Mouse (Mus musculus): ENCODE measurements at regions not wholly inside any gene's neighbourhood (a gene's known extent, or its start where the extent isn't known, plus 50 kb on each side); places are given as distances from the start of the nearest gene placed in this dataset.

DNA sequence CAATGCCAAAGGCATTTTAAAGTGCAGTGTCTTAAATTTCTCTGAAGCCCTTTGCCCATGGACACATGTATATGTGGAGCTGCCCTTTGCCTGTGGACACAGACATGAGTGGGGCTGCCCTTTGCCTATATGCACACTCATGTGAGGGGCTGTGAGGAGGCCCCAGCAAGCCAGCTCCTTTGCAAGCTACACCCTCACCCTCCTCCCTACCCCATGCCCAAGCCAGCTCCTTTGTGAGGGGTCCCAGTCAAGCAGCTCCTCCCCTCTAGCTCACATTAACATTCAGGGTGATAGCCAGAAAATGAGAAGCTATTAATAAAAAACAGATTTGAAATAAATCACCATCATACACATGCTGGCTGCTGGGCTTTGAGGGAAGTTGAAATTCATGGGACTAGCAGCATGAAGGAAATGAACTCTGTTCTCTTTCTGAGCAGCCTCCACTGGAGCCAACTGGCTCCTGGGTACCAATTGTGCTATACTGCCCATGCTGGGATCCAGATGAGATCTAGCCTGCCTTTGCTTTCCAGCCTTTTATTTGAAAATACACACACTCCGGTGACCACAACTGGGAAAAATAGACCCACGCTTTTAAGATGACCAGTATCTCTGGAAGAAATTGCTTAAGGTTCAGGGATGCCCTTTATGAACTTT, 151.4 kb downstream of the Abcc12 start:
- DNase-seq (ENCODE audit: low spot score in 2 of 2): no peak

DNA sequence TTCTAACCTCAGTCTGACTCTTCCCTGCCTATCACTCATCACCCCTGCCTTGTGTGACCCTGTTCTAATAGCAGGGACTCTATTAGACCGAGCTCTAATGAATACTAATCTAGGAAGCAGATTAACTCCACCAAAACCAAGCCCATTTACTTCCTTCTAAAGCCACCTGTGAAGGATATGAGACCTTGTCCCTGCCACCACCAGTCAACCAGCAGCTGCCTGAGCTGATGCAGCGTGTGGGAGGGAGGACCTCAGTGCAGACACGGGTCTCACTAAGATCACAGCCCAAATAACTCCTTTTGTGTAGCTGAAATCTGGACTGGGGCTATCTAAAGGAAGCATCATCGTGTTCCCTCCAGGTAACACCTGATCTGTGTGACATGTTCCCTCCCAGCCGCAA, 152.4 kb downstream of the Abcc12 start:
- DNase-seq (ENCODE audit: low spot score in 2 of 2): no peak

DNA sequence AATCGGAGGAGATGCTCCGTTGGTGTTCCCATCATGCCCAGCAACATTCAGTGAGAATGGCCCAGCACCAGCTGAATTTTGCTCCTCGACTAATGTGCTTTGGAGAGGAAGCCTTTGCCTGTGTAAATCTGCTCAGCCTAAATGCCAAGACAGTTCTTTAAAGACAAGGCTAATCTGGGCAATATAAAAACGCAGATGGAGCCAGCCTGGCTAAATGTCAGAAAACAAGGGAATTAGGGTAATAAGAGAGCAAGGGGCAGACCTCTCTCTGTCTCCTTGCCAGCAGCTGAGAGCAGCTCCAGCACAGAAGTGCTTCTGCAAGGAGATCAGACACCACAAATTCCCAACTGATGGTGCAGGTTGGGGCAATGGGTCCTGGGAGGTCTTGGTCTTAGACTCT, 154.4 kb downstream of the Abcc12 start:
- no peak for DNase-seq (ENCODE audit: low spot score in 2 of 2)

DNA sequence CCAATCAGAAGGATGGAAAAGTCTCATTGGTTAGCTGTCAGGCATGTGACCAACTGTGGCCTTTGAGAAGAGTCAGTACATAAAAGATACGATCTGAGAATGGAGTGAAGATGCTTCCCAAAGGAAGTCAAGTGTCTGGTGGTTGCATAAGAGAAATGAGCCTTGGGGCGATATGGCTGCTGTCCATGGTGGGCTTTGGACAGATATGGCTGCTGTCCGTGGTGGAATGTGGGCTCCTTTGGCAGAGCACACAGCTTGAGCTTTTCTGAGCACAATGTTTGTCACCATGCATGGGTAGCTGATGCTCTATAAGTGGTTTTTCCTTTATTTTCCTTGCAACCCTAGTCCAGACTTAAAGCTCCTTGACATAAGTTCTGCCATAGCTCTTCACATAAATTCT, 155.1 kb downstream of the Abcc12 start:
- DNase-seq (ENCODE audit: low spot score in 2 of 2): no peak

DNA sequence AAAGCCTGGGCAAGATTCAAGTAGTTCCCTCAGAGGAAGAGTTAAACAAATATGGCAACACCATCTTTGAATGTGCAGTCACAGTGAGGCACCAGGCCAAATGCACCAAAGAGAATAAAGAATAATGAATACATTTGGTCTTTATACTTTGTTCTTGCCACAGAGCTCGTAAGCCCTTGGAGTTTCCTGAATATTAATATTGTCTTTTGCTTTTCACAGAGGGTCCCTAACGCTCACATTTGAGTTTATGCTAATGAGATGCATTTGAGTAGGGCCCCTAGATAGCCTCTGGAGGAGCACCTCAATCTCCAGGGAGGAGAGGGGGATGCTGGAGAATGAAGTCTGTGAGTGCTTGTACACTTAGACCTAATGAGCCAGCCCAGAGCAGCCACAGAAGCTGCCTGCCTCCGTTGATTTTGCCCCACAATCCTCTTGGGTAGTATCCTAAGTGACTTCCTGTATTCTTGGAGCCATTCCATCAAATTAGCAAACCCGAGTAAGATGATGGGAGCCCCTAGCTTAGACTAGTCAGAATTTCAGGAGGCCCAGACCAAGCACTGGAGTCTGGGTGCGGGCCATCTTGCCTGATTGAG, 161.3 kb downstream of the Abcc12 start:
- no peak for DNase-seq (ENCODE audit: low spot score in 2 of 2)

DNA sequence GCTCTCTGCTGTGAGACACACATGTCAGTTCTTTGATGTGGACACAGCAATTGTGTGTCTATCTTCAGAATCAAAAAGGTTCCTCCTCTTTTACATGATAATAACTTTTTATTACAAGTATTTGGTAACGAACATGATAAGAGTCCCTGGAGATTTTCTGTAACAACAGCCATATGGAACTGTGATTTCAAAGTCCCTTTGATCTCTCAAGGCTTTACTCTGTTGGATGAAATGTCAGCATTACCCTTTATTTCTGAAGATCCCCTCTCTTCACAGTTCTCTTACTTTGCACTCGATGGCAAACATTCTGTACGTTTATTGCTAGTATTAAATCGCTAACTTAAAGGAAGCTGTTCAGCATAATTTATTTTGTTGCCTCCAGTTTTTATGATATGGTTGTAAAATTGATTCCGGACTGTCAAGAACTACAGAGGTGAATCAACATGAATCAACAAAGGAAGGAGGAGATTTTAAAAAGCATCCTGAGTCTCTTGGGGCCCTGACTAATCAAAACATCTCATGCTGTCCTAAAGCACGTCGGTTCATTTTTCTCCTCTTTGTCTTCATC, 162.0 kb downstream of the Abcc12 start:
- no peak for DNase-seq (ENCODE audit: low spot score in 2 of 2)

DNA sequence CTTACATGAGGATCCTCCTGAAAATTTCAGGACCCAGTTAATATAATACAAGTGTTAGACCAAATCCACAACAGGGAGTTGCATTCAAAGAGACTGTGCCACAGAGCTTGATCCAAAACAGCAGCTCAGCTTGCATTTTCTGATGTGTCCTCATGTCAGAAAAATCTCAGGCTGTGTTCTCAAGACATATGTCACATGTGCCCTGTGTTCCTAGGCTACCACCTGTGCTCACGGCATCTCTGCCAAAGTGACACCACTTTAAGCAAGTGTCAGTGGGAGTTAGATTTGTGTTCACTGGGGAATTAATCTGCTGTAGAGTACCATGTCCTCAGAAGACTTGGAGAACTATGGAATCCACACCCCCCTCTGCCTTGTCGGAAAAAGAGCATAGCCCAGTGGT, 165.3 kb downstream of the Abcc12 start:
- DNase-seq (ENCODE audit: low spot score in 2 of 2): no peak

DNA sequence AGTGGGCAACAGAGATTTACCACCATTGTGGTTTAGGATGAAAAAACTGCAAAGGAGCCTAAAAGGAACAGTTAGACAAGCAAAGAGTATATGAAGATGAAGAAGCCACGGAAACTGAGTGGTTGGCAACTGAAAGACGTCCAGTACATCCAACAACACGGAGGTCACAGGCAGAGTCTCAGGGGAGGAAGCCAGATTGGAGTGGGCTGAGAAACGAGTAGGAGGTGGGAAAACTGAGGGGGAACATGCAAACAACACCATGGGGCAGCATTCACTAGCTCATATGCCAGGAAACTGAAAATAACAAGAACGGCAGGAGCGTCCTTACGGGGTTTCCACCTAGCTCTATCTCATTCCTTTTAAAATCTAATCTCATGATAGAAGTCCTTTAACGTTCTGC, 169.3 kb downstream of the Abcc12 start:
- DNase-seq (ENCODE audit: low spot score in 2 of 2): peak; percentile 34 to 54

DNA sequence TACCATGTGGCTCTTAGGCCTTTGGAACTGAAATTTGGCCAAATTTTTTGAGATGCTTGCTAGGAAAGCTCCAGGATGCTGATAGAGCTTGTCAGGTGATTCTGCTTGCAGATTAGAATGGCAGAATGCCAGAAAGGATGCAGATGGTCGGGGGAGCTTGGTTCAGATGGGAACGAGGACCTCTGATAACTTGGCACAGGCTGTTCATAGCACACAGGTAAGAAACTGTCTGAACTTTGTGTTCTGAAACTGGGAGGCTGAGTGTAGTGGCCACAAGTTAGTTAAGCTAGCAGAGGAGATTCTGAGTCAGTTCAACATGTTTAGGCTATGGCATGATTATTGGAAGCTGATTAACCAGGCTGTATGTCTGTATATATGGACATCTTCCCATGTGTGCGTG, 174.3 kb downstream of the Abcc12 start:
- DNase-seq (ENCODE audit: low spot score in 2 of 2): no peak

DNA sequence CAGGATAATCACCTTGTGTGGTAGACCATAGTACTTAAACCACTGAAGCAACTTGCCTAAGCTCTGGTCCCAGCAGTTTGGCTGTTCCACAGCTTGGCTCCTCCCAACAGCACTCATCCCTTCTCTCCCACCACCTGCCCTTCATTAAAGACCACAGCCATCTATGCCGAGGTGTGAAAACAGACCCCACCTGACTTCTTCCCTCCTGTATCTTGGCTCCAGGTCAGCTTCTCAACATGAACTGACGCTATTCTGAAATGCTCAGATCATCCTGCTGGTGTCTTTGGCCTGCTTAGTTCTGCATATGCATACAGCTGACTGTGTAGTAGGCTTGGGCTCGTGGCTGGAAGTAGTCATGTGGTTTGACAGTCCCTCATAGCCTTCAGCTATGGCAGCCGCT, 177.1 kb downstream of the Abcc12 start:
- DNase-seq (ENCODE audit: low spot score in 2 of 2): no peak

DNA sequence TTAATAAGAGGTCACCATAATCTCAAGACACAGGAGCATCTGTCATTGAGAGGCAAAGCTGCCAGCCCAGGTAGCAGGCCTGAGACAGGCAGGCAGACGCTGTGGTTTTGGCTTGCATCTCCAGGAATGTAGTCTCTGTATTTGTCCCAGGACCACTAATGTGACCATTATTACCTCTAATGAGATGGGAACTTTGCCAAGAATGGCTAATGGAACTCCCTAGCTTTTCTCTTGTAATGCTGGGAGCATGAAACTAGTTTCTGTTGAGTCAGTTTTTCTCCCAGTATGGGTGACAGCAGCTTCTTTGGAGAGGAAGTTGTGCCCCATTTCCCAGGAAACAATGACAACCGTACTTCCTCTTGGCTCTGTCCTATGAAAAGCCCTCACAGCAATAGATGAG, 178.5 kb downstream of the Abcc12 start:
- no peak for DNase-seq (ENCODE audit: low spot score in 2 of 2)

DNA sequence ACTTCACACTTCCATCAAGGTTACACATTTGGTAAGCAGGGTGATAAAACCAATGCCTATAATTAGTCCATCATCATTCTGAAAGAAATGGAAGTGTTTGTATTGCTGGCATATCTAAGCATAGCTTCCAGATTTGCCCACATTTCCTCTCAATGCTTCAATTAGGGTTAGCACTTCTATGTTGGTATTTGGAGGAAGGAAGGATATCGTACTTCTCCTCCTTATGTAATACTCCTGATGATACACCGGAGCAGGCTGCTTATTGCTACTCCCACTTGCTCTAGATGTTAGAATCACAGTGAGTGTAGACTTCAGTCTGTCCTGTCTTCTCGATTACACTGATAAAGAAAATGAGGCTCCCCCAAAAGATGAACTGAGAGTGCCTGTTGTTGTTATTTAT, 185.4 kb downstream of the Abcc12 start:
- no peak for DNase-seq (ENCODE audit: low spot score in 2 of 2)

DNA sequence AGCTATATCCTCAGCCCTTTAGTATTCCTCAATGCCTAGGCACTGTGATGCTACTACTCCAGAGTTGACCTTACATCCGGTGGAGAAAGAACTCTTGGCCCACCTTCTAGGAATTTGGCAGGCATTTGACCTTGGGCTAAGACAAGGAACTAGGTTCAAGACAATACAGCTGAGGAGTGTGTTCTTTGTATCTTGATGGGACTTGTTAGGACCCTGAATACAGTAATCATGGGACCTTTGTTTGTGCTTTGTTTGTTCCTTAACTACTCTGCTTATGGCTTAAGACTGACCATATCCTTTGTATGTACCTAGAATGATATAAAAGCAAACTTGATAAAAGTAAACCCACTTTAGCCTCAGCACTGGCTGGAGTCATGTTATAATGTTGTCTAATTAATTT, 186.7 kb downstream of the Abcc12 start:
- DNase-seq (ENCODE audit: low spot score in 2 of 2): no peak

DNA sequence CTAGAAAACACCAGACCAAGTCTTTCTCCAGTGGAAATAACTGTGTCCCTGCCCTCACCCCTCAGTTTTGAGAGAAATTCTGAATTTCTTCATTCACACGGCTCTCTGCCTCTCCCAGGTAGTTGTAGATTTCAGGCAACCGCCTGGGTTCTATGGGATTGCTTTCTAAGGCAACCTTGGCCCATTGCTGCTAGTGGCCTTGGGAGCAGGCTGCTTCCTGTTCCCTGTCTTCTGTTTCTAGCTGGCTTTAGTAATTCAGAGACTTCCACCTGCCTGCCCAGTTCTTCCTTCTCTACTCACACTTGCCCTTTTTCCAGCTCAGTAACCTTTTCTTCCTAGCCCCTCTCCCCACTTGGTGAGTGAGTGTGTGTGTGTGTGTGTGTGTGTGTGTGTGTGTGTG, 187.1 kb downstream of the Abcc12 start:
- DNase-seq (ENCODE audit: low spot score in 2 of 2): no peak

DNA sequence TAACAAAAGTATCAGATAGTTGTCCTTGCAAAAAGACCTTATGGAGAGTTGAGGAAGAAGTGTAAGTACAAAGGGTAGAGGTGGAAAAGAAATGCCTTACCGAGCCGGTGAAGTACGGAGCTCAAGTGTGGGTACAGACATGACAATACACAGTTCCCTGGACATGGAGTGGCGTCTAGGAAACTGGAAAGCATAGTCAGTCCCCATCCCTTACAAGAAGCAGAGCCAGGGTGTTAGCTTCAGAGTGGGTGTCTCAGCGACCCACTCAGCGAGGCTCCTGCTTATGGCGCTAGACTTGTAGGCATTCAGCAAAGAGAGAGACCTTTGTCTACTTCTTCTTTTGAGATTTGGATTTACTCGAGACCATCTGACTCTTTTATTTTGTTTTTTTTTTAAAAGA, 189.8 kb downstream of the Abcc12 start:
- no peak for DNase-seq (ENCODE audit: low spot score in 2 of 2)

DNA sequence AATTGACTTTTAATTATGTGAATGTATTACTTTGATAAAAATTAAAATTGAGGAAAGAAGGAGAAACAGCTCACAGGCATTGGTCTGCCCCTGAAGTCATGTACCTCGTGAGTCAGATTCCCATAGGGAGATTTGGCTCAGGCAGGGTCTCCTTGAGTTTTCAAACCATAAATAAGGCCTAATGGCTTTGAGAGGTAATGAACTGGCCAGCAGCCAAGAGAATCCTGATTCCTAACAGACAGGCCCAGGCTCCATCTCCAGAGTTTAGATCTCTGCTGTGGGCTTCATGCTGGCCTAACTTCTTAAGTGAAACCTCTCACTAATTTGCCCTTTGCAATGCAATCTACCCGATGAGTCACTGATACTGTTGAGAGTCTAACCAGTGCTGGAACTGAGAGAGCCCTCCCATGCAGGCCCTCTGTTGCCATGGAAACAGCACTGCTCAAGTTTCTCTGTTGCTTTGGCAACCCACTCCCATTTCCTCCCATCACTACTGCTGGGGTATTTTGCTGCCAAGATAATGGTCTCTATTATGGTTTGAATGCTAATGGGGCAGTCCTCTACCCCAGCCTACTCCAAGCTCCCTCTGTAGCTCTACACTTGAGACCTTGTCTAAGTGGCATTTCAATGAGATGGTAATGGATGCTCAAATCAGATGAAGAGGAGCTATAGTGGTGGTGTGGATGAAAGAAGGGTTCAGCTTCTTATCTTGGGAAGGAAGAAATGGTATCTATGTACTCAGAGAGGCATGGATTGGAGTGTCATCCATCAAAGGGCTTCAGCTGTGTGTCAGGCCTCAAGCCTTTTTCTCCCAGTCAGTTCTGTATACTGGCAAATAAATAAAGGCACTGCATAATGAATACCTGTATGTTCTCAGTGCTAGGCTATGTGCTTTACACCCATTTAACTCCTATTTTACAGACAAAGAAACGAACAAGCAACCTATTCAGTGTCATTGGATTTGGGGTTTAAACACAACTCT, 190.5 kb downstream of the Abcc12 start:
- DNase-seq (ENCODE audit: low spot score in 2 of 2): peak; percentile 73 to 86

DNA sequence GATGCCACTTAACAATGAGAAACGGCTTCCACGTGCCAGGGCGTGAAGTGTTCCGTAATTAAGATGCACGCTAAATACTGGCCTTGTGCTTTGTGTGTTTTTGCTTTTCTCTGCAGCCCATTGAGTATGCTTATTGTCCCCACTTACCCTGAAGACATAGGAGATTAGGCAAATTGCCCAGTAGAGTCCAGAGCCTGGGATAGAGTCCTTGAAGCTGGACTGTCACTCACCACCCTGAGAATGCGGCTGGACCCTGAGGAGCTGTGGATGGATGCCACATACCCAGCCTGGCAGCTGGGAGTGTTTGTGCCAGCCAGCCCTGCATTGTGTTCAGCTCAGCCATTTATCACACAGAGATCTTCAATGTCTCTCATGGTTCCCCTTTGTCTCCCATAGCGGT, 195.2 kb downstream of the Abcc12 start:
- DNase-seq (ENCODE audit: low spot score in 2 of 2): no peak

DNA sequence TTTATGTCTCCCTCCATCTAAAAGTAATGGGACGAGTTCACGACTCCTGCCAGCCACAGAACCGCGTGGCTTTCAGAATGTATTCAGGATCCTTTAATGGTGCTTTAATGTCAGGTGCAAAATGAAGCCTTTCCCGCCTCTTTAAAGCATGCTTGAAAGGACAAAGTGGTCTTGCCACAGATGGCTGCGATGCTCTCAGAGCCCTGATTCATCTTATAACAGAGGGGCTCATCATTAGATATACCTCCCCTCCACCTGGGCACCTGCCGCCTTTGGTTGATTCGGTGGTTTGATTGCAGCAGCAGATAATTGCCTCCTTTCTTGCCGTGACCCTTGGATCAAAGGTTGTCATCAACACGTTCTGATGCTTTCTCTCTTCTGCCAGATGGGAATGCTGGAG, 198.5 kb downstream of the Abcc12 start:
- DNase-seq (ENCODE audit: low spot score in 2 of 2): no peak

DNA sequence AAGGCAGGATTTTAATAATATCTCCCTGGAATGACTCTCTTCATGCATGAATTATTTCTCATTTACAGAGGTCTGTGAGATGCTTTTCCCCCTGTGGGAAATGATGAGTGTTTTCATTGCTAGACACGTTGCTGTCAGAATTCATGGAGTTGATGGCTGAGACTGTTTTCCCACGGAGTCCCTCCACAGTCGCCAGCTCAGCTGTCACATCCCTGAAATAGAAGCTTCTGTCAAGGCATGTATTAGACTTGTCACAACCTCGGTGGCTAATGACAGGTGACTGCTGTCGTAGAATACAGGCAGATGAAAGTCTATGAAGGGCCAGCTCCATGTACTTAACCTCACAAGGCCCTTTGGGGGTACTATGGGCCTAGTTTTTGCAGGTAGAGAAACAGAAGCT, 212.4 kb downstream of the Abcc12 start:
- no peak for DNase-seq (ENCODE audit: low spot score in 2 of 2)

DNA sequence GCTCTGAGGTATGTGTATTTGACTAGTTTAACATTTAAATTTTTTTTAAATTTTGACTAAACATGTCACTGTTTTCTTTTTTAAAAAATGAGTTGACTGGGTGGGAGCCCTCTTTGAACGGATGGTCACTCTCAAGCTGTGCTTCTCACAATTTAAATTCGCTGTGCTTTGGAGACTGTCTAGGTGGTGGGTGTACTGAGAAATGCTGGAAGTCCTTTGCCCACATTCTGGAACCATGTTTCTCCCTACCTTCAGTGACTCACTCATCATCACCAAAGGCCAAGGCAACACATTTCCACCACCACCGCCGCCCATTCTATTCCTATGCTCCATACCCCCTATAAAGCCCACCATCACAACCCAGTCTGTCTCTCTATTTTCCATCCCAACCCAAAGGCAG, 213.8 kb downstream of the Abcc12 start:
- DNase-seq (ENCODE audit: low spot score in 2 of 2): no peak

DNA sequence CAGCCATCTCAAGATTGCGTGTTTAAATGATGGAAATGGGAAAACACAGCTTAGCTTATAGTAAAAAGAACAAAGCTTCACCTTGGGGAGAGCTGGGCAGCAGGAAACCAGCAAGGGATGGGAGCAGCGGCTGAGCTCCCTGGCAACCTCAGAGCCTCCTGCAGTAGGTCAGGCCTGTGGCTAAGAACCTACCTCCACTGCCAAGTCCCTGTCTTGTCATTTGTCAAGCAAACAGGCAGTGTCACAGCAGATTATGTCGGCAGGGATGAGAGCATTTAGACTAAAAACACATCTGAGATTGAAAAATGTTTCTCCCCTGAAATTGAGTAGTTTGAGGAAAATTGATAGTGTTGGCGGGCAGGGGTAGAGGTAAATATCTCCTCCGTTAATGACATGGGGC, 214.8 kb downstream of the Abcc12 start:
- no peak for DNase-seq (ENCODE audit: low spot score in 2 of 2)

DNA sequence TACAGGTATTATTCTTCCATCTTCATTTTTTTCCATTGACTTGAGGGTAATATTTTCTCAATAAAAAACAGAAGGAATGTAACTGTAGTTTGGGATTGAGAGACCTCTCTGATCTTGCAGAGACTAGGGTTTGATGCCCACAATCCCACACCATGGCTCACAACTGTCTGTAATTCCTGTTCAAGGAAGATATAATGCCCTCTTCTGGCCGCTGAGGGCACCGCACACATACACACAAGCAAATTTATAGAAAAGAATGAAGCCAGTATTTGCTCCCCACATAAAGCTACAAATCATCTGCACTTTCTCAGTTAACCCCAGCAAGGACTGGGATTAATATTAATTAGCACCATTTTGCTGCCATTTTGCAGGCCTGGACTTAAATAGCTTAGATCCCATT, 215.6 kb downstream of the Abcc12 start:
- no peak for DNase-seq (ENCODE audit: low spot score in 2 of 2)

DNA sequence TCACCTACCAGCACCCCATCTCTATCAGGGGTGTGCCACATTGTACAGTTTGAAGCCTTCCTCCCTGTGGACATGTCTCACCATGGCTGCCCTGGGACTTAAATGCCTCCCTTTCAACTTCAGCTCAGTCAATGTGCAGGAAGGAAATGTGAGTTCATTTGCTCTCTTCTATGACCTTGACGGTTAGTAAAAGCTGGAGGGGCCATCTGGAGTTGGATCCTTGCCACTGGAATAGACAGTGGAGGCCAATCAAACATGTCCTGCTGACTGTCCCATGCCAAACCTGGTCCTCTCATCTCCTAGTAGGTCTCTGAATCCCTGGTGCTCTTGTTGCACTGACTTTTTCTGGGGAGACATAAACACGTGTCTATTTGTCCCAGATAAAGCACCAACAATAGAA, 220.2 kb downstream of the Abcc12 start:
- DNase-seq (ENCODE audit: low spot score in 2 of 2): no peak
